Mouse (Mus musculus) gastrocnemius, postnatal 4 days (tissue): ENCODE results near the gene Abcc4. TPM values are rescaled to one million over a fixed set of nuclear protein-coding genes. Genes with fewer than 3 reads are reported as not detected.

ENCODE experiments used
- DNase-seq, 2 experiments: peaks; one replicate each; pipeline ENCODE4 v3.0.0; 2021 to 2022; ENCODE audit warnings: low spot score in 2 of 2, mixed read lengths in 2 of 2
- total RNA-seq, 2 experiments: library from RNA; stranded (reverse); gene quantifications; 2 replicates each; pipeline ENCODE4 v1.2.3; 2021

The Abcc4 gene
- total RNA-seq, 2 experiments from 2014 or later: 2.4 to 2.9 TPM

DNA sequence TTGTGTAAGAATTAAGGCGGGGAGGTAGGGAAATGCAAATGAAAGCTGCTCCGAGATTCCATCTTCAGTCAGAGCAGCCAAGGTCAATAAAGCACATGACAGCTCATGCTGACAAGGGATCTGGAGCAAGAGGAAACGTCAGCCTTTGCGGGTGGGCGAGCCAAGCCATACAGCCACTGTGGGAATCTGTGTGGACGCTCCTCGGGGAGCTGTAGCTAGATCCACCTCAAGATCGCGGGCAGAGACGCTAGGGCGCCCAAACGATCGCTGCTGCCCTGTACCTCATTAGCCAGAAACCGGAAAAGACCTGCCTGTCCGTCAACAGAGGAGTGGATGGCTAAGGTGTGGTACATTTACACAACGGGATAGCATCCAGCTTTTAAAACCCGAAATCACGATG, 7.4 kb upstream of the Abcc4 start:
- DNase-seq: no peak

GRCm38 (mm10) chr14:118712889-118713288, 6.9 kb upstream of the Abcc4 start:
- no peak for DNase-seq

DNA sequence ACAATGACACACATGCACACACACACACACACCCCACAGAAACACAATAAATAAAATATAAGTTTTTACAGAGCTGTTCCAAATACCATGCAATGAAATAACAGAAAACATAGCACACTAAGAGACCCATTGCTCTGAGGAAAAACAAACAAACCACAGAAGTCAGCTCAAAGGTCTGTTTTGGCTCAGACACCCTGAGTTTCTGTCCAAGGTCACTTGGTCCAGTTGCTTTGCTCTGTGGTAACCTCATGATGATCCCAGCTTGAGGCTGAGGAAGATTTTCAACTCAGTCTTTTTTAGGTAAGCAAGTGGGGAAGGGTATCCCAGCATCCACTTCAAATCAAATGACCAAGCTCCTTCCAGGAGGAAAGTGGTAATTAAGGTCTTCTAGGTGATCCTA, 4.9 kb upstream of the Abcc4 start:
- no peak for DNase-seq

DNA sequence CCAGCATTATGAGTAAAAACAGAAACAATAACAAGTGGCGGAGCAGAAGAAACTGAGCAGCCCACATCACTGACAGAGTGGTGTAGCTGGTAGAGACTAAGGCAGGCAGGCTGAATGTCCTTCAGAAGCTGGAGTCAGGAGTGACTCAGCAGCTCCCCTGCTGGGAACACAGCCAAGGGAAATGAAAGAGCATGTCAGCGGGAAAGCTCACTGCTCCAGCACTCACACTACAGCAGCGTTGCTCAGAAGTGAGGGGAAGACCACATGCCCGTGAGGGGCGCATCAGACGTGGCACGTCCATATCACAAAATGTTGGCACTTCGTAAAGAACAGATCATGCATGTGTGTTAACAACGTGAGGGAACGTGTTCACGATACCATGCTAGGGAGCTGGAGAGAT, 3.7 kb upstream of the Abcc4 start:
- DNase-seq: peak; percentile 48 to 76

- no peak for DNase-seq
These were observed 2.1 kb upstream of the Abcc4 start for GRCm38 (mm10) chr14:118708126-118708525.

- DNase-seq: no peak
These were observed 943 bp upstream of the Abcc4 start for GRCm38 (mm10) chr14:118706962-118707361.

- DNase-seq: no peak
These were observed 583 bp downstream of the Abcc4 start for GRCm38 (mm10) chr14:118705465-118705807.

- no peak for DNase-seq
These were observed 2.7 kb downstream of the Abcc4 start for GRCm38 (mm10) chr14:118703363-118703762.

DNA sequence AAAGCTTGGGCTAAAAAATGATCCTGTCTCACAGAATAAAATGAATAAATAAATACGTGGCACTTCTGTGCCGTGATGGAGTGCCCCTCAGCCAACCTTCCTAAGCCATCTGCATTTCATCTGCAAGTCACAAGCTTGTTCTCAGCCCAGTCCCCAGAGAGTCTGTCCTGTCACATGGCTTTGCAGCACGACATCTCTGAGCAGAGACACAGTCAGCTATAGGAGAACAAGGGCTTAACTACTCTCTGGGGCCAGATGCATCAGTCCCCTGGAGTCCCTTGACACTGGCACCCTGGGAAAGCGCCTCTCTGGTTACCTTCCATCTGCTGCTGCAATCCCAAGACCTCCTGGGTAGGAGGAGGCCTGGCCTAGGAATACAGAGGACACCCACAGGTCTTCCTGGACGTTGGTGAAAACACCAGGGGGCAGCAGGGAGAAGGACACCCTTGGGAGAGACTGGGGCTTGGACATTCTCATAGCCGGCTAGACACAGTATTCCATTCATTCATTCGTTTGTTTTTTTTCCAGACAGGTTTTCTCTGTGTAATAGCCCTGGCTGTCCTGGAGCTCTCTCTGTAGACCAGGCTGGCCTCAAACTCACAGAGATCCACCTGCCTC, 3.9 kb downstream of the Abcc4 start:
- peak in 1 of 2 experiments; percentile 36 for DNase-seq

DNA sequence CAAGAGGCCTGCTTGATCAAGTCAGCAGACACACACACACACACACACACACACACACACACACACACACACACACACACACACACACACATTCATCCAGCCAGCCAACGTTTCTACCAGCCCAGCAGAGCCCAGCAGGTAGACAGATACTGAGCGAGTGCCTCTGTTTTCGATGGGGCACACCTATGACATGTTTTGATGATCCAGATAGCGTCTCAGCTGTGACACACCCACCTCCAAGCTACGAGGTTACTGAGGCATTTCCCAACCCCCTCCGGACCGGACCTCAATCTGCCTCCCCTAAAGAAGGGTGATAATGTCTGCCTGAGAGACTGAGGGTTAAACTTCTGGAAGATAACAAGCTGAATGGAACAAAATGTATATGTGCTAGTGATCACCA, 5.4 kb downstream of the Abcc4 start:
- DNase-seq: no peak

DNA sequence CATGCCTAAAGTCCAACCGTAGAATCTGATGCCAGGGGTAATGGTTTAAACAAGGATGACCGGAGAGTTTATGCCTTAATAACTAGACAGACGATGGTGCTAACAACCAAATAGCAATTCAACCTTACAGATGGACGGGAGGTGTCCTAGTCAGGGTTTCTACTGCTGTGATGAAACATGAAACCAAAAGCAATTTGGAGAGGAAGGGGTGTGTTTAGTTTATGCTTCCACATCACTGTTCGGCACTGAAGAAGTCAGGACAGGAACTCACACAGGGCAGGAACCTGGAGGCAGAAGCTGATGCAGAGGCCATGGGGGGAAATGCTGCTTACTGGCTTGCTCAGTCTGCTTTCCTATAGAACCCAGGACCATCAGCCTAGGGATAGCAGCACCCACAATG, 6.1 kb downstream of the Abcc4 start:
- no peak for DNase-seq

DNA sequence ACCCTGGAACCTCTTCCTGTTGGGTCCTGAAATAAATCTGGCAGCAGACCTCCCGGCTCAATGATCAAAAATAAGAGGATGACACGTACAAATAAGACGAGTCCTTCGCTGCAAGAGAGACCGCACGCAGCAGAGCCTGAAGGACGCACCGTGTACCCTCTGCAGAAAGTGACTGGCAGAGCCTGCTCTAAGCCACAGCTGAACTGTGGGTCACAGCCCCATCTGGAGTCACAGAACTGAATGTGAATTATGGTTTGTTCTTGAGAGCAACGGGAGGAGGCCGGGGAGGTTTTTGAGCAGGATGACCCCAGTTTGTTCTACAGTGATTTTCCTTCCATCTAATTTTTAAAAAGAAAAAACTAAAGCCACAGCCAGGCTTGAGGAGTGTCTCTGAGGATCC, 6.5 kb downstream of the Abcc4 start:
- no peak for DNase-seq

DNA sequence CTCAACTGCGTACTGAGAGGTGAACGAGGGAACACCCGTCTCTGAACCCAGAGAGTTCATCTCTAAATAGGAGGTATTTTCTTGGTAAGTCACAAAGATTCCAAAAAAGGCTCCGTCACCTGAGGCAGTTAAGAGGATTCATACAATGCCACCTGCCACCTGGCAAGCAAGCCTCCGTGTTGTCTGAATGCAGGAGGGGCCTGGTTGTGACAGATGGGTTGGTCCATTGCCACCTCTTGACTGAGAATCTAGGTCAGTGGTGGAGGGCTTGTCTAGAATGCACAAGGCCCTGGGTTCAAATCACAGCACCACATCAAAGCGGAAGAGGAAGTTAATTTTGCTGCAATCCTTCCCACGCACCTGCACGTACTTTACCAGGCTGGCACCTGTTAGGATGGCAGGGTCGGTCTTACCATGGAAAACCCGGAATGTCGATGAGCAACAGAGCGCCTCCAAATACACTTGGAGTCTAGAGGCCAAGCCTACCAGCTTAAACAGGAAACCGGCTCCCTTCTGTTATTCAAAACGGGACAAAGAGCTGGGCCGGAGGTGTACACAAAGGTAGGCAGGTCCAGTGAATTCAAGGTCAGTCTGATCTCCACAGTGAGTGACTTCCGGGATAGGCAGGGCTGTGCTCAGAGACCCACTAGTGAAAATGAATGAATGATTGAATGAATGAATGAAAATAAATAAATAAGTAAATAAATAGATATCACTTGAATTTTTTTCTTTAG, 9.3 kb downstream of the Abcc4 start:
- no peak for DNase-seq

- DNase-seq: no peak
These were observed 10.2 kb downstream of the Abcc4 start for GRCm38 (mm10) chr14:118695866-118696265.

- DNase-seq: no peak
These were observed 11.7 kb downstream of the Abcc4 start for GRCm38 (mm10) chr14:118694321-118694720.

GRCm38 (mm10) chr14:118691910-118692309, 14.1 kb downstream of the Abcc4 start:
- no peak for DNase-seq

GRCm38 (mm10) chr14:118691404-118691803, 14.6 kb downstream of the Abcc4 start:
- DNase-seq: no peak

GRCm38 (mm10) chr14:118690921-118691320, 15.1 kb downstream of the Abcc4 start:
- no peak for DNase-seq

DNA sequence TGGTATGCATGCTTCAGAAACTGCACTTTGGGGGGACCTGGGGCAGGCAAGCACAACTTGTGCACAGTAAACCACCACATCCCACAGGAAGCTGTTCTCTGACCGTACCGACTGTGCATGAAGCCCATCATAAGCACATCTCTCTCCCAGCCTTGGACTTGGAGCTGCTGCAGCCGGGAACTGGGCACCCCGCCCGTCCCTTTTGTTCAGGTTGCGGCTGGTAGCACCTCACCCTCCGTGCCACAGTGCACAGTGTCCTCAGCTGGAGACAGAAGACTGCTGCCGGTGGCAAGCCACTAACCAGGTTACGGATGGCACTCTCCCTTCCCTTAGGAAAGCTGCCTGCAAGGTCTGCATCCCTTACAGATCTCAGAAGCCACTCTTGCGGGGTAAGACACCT, 15.7 kb downstream of the Abcc4 start:
- no peak for DNase-seq

DNA sequence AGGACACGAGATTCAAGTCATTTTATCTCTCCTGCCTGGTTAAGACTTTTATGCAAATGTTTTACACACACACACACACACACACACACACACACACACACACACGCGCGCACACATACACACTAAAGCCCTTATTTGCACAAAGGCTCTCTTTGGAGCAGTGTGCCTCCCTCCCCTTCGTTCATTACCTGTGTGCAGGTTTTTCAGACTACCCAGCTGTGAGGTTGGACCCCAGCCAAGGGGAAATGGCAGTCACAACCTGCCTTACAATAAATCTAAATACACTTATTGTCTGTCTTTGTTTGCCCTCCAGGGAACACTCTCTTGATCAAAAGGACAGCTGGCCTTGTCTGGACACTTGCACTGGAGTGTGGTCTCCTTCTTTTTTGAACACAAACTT, 17.4 kb downstream of the Abcc4 start:
- DNase-seq: no peak

DNA sequence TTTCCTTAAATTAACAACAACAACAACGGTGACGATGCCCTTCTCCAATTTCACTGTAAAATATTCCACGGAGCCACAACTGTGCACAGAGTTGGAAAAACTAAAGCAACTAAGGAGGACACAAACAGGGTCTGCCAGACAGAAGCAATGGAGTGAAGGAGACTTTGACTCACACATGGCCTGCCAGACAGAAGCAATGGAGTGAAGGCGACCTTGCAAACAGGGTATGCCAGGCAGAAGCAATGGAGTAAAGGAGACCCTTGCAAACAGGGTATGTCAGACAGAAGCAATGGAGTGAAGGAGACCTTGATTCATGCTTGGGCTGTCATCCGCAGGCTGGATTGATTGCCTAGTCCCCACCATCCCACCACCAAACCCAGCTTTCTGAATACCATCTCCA, 19.2 kb downstream of the Abcc4 start:
- DNase-seq: no peak

DNA sequence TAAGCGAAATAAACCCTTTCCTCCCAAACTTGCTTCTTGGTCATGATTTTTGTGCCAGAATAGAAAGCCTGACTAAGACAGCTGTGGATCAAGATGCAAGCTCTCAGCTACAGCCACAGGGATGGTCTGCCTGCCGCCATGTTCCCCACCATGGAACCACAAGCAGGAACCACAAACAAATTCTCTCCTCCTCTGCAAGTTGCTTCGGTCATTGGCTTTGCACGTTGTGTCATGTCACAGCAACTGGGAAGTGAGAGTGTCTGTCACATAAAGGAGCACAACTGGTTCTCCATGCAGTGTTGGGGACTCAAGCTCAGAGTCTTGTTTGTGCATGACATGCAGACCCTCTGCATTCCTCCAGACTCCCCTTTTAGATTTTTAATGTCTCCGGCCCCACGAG, 20.4 kb downstream of the Abcc4 start:
- no peak for DNase-seq

GRCm38 (mm10) chr14:118682339-118683034, 23.5 kb downstream of the Abcc4 start:
- no peak for DNase-seq
